Mouse (Mus musculus): ENCODE data around the gene Klf11. TPM values are rescaled to one million over a fixed set of nuclear protein-coding genes. Genes with fewer than 3 reads are reported as not detected.
"Not testable (repeated sequence)": the region's sequence is repeated elsewhere in the genome, so short reads cannot be mapped to it uniquely, and the experiment has no call there.

Gene Klf11
- polyA plus RNA-seq, 2 experiments from 2014 or later = 2.0 to 2.1 TPM

DNA sequence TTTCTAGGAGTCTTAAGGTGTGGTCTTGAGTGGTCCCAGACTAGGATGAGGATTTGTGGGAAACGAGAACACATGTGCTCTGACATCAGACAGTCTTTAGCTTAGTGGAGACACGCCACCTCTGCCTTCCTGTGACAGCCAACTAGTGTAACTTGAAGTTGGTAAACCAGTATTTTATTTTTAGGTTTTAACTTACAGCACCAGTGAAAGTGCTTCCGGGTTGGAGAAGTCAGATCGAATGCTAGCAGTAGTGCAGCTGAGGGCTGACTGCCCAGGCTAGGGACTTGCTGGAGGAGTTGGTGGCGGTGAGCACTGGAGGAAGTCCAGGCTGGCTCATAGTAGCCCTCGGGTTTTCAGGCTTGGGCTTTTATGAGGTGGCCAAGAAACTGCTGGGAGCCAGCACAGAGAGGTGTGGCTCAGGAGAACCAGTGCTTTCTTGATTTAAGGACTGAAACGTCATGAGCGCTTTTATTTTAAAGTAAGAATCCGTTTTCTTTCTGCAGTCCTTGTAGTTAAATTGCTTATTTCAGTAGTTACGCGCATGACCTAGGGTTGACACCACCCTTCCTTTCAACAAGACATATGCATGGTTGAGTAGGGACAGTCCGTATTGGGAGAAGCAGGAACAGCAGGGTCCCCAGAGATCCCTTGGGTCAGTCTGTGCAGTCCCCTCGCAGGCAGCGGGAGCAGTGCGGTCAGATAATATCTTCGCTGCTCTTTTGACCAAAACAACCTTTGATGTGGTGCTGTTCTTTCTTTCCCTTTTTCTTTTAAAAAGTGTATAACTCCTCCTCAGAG, 3.2 kb downstream of the Klf11 start:
- no peak for ATAC-seq

DNA sequence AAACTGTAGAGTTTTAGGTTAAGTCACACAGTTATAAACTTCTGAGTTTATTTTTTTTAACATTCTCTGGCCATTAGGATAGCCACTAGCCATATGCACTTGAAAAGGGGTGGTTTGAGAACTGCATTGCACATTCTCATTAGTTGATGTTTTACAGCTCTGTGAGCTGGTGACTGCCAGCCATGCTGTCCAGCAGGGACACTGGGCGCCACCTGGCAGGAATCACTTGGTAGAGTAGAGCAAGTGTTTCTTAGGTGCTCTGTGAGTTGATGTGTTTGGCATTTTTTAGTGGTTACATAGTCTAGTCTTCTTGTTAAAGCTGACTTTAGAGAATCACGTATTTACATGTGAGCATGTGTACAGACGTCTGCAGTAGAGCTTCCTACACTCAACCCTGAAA, 5.4 kb downstream of the Klf11 start:
- no peak for ATAC-seq

DNA sequence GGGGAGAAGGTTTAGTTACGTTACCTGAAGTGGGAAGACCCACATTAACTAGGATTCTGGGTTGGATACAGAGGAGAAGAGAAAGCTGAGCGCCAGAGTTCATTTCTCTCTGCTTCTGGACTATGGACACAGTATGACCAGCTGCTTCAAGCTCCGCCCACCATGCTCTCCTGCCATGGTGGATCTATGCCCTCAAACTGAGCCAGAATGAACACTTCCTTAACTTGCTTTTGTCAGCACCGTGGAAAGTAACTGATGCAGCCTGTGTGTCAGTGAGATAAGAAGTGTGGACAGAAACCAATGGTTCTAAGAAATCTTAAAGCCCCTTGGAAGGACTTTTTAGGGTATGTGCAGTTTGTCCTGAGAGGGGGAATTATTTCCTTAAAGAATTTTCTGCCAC, 7.9 kb downstream of the Klf11 start:
- ATAC-seq = no peak

DNA sequence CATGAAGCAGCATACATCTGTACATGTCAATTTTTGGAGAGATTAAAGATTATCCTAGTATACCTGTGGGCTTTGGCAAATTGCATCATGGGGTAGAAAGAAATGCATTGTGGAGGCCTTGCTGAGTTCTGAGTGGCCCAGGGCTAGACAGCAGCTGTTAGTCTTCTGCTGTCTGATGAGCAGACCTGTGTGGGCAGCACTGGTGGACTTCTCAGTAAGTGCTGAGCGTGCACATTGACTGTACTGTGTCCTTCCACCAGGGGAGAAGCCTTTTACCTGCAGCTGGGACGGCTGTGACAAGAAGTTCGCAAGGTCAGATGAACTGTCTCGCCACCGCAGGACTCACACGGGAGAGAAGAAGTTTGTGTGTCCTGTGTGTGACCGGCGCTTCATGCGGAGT, 8.8 kb downstream of the Klf11 start:
- ATAC-seq = no peak

DNA sequence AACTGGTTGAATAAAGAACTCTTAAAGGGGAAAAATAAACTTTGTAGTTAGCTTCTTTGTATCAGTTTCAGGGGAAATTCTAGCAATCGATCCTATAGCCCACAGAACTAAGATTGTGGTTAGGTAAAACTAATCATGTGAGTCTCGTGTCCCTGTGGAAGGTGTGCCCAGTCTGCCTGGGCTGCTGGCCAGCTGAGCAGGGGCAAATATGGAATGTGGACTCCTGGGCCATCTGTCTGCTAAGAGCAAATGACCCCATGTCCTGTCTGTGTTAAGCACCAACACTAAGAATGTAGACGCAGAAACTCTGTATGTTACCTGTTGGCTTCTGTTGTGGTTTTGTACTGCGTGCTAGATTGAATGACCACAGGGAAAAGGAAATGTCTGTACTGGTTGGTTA, 10.0 kb downstream of the Klf11 start:
- ATAC-seq = no peak

DNA sequence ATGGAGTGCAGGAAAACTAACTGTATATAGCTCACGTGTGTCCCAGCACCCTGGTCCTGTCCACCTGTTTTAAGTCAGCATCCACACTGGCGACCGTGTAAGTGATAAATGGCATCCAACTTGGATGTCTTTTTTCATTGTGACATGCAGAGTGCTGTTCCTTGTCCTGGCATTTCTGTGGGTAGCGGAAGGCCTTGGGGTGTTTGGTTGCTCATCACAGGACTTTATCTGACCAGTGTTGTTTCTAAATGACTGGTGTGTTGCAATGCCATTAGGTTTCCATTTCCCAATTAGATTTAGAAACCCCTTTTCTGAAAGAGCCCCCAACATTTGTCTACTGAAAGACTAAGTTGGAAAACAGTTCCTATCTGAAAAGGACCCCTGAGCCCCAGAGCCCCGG, 11.1 kb downstream of the Klf11 start:
- ATAC-seq = no peak

DNA sequence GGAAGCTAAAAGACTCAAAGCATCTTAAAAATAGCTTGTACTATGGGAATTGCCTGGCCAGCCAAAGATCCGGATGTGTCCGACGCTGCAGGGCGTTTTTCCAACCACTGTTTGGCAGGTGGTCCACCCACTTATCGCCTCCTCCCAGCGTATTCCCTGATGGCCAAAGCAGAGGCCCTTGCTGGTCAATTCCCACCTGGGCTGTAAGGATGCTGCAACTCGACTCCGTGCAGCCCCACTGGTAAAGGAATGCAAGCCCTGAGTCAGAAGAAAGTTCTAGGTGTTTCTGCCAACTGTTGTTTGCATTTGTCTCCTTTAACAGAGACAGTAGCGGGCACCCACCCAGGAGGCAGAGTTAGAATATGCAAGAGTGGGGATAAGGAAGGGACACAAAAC, 29.0 kb downstream of the Klf11 start:
- no peak for ATAC-seq

DNA sequence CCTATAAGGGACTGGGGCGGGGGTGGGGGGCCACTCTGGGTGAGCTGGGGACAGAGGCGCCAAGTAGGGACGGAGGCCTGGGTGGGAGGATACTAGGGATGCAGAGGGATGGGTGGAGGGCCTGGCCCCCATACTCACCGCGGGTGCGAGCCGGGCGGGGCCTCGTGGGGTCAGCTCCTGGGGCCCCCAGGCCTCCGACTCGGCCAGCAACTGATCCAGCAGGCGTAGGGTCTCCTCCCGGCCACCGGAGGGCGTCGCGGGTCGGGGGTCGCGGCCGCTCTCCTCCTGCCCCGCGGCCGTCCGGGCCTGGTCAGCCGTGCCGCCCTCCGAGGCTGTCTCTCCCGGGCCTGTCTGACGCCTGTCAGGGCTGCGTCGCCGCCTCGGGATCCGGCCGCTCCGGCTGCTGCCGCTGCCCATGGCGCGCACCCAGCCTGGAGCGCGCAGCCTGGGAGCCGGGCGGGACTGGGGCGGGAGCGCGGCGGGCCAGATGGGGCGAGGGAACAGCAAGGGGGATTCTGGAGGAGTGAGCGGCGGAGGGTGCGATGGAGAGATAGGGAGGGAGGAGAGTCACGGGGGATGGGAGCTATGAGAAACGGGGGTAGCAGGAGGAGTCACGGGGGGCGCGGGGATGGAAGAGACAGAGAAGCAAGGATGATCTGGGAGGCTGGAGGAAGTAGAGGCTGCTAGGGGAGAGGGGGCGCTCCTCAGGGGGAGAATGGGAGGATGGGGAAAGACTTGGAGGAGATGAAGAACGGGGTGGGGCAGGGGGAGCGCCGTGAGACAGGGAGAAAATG, 29.6 kb downstream of the Klf11 start:
- no peak for ATAC-seq

DNA sequence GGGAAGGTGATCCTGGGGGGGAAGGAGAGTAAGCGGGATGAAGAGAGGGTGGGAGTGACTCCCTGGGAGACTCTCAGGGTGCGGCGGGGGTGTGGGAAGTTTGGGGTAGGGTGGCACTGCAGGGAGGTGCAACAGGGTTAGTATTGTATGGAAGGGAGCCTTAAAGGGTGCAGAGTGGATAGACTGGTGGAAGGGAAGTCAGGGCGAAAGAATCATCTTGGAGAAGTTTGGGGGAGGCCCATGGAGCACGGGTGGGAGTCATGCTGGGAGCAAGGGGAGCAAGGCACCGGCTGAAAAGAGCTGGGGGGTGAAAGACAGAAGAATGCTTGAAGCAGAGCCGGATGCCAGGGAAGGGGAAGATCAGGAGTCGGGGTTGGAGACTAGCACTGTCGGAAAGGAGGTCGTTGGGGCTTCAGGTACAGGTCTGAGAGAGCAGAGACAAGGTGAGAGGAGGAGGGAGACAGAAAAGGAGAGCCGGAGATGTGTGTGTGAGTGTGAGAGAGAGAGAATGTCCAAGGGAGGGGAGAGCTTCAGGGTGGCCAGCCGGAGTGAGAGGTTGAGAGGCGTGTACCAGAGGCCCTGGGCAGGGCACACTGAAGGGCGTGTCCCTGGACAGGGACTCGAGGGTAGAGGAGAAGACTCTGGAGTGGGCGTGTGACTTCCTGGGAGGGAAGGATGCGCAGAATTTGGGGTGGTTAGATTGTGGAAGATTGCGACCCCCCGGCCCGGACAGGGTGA, 30.4 kb downstream of the Klf11 start, which contains the start of gene Cys1:
Gene Cys1 (minus strand): TSS at position 528 of the 738 bp plus-strand sequence.
- no peak for ATAC-seq

DNA sequence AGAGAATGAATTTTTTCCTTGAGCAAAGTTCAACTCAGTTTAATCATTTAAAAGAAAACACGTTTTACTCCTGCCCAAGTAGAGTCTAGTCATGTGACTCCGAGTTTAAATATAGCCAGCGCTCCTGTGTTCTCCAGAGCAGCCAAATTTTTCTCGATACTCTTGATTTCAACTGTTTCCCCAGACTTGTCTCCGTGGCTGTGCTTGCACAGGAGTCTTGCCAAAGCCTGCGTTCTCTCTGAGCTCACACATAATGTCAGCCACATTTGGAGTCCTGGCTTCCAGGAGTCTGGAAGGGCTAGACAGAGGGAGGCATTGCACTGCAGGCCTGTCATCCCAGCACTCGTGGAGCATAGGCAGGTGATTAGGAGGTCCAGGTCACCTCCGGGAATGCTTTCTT, 31.5 kb downstream of the Klf11 start:
- ATAC-seq = no peak

DNA sequence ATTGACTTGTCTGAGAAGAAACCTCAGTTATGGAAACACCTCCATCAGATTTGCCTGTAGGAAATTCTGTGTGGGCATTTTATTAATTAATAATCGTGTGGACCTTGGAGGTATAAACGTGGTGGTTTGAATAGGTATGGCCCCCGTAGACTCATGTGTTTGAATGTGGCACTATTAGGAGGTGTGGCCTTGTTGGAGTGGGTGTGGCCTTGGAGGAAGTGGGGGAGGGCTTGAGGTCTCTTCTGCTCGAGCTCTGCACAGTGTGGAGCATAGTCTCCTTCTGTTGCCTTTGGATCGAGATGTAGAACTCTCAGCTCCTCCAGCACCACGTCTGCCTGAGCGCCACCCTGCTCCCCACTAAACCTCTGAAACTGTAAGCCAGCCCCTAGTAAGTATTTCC, 32.4 kb downstream of the Klf11 start:
- ATAC-seq = no peak

DNA sequence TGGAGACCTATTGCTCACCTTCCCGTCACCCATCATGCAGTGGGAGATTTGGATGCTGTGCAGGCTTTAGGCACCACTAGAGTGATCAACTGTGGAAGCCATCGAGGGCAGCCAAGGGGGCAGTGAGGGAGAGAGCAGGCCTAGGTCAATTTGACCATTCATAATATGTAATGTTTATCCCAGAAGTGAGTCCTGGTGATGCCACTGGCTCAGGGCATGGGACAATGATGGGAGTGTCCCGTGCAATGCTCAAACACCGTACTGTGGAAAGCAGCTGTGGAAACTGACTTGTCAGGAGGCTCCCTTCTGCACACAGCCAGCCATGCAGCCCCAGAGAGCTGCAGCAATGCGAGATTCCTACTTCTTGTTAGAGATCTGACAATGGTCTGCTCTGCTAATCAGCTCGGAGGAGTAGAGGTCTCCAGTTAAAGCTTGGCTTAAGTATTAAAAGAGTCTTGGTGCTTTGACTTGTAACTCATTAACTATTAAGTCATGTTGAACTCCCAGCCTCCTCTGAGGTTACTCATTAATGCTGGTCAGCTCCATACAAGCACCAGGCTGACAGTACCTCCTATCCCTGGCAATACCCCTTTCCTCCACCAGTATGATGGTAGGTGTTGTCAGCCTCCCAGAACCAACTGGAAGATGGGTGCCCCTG, 35.1 kb downstream of the Klf11 start:
- no peak for ATAC-seq

DNA sequence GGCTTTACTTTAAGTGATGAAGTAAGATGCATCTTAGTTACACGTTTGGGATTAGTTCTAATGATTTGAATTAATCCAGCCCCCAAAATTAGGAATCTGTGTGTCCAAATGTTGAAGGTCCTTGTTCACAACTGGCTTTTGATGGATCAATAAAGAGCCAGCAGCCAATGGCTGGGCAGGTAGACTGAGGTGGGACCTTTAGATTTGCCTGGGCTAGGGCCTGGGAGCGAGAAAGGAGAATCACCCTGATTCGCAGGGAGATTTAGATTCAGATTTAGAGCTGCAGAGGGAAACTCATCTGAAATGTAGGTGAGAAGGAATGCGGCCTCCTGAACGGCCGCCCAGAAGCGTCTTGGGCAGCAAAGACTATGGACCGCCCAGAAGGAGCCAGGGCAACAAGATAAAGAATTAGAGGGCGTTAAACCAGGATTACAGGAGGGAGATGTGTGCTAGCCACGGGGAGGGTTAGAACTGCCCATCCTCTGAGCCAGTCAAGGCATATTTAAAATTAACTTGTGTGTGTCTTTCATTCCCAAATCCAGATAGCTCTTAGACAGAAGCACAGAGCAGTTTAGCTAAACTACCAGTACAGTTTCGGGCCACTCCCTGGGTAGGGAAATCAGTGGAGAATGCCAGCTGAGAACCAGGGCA, 35.7 kb downstream of the Klf11 start:
- ATAC-seq = no peak

DNA sequence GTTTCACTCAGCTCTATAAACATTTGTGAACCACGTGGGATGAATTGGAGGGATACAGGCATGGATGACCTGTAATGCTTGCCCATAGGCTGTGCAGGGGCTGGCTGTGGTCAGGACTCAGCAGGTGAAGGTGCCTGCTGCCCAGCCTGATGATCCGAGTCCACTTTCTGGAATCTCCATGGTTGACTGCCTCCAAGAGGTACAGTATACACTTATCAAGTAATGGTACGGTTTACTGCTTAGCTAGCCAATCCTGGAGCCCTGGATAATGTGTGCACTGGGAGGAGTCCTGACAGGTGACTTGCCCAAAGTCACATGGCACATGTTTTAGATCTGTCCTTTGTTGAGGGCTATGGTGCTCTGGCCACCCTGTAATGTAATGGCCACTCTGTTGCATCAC, 39.3 kb downstream of the Klf11 start:
- no peak for ATAC-seq

DNA sequence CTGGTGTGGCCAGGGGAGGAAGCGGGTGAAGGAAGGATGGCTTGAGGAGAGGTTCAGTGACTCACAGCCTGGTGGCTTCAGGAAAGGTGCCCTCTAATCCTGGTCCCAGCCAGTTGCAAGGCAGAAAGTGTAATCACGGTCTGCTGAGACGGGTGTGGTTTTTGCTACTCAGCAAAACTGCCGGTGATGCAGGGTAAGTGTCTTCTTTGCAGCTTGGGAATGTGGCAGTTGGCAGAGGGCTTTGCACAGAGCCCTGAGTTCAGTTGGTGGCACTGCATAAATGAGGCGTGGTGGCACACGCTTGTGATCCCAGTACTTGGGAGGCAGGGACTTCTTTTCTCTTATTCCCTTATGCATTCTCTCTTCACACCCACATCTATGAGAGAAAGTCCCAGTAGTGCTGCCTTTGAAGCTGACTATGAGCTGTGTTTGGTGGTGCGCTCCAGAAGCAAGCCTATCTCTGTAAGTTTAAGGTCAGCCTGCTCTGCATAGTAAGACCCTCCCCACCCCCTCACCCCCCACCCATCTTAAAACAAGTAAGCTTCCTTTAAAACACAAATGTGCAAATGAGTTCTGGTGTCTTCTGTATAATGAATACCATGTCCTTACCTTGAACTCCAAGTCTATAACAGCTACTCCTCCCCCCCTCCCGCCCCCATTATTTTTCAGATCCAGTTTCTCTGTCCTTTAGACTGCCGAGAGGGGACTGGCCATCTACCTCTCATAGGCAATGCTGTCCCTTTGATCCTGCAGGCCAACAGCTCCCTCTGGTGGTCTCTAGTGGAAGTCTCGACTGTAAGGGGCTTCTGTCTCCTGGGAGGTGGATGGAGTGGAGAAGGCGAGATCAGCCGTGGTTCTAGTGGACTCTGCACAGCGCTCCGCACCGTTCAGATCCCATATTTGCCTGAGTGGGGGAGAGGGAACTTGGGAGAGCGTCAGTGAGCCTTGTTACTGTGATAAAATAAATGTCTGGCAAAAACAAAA, 45.7 kb downstream of the Klf11 start:
- peak; percentile 86 for ATAC-seq

DNA sequence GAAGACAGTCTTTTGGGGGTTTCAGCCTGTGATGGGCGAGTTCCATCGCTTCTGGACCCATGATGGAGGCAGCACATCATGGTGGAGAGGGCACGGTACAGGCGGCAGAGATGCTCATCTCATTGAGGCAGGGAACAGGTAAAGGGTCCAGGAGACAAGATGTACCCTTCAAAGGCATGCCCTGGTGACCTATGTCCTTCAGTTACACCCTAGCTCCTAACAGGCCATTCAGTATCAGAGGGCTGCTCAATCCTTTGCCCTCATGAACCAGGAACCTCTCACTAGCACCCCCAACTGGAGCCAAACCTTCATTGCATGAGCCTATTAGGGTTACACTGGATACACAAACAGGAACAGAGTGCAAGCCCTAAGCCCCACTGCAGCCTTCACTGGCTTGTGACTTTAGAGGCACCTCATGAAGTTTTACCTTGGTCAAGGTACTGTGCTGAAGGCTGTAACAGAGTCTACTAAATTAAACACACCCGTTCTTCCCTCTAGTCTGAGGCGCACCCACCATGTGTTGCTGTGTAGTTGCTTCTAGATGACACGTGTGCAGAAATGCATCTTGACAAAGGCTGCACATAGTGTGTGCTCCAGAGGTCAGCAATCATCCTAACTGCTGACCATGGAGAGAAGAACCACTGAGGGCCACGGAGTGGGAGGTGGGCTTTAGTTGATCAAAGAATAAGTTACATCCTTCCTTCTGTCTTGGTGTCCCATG, 46.6 kb downstream of the Klf11 start:
- no peak for ATAC-seq

DNA sequence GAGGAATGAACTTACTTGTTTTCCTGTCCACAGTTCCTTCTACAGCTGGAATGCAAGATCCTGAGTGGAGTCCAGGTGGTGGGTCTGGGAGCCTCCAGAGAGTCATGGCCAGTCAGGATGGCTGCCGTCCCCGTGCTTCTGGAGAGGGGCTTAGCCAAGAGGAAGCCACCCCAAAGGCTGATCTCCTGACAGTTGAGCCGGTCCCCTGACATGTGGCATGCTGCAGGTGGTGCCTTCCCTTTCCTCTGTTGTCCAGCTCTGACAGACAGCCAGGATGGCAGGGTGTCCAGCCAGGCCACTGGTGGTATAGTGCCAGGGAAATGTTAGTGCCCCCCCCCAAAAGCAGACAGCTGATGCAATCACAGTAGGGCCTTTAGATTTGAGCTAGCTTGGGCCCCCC, 47.4 kb downstream of the Klf11 start:
- ATAC-seq = no peak

DNA sequence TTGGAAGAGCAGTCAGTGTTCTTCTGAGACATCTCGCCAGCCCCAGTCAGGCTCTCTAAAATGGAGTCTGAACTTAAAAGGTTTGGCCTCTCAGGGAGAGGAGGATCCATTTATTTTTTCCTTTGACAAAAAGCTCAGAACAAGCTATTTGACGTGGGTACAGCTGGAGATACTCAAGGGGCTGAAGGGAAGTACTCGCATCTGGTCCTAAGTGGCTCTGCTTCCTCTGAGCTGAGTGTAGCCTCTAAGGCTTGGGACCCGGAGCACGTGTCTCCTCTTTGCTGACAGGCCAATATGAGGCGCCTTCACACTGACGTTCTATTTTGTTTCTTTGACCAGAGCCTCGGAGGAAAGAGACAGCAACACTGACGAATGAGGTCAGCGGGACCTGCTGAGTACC, 48.5 kb downstream of the Klf11 start:
- no peak for ATAC-seq

DNA sequence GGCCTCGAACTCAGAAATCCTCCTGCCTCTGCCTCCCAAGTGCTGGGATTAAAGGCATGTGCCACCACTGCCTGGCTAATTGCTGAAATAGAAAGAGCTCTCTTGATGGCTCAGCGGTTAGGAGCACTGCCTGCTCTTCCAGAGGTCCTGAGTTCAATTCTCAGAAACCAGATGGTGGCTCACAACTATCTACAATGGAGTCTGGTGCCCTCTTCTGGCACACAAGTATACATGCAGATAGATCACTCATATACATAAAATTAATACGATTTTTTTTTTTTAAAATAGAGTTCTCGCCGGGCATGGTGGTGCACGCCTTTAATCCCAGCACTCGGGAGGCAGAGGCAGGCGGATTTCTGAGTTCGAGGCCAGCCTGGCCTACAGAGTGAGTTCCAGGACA, 50.5 kb downstream of the Klf11 start:
- ATAC-seq = not testable (repeated sequence)

DNA sequence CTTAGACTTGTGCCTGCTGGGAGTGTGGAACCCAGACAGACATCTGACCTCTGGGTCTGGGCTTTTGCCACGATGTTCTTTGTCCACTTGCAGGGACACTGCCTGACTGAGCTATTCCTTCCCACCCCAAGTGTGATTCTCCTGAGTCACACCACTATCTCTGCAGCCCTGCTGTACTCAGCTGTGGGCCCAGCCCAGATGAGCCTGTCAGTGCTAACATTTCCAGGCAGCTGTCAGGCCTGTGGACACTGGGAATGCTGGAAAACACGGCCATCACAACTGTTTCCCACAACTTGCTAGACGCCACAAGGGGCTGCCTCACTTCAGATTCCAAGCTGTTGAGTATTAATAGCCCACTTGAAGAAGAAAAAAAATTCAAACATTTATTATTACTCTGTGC, 51.9 kb downstream of the Klf11 start:
- no peak for ATAC-seq
